Mouse (Mus musculus) stomach, embryonic 16.5 days (tissue): ENCODE measurements around the gene Bbs1. TPM values are rescaled to one million over a fixed set of nuclear protein-coding genes. Genes with fewer than 3 reads are reported as not detected.

Experiments used
- ATAC-seq: fragments of 200-750 bp; cut with Nextera tagmentation; 2 replicates; pipeline ENCODE4 v1.8.0; 2017; ENCODE audit warnings: moderate number of reproducible peaks, moderate TSS enrichment; ENCODE audit not compliant: insufficient read depth, low FRiP score
- H3K27ac ChIP-seq: fragments of 300-500 bp; sonication (generic); 2 replicates; pipeline ENCODE4 v1.5.1; 2014; ENCODE audit warnings: low read length
- H3K27me3 ChIP-seq: fragments of 300-500 bp; sonication (generic); 2 replicates; pipeline ENCODE4 v1.6.1; 2014; ENCODE audit warnings: low read length, control low read depth, mixed read lengths; ENCODE audit not compliant: control insufficient read depth, insufficient read depth
- H3K36me3 ChIP-seq: fragments of 300-500 bp; sonication (generic); 2 replicates; pipeline ENCODE4 v1.6.1; 2014; ENCODE audit warnings: low read length; ENCODE audit not compliant: control insufficient read depth, insufficient read depth
- H3K4me1 ChIP-seq: fragments of 300-500 bp; sonication (generic); 2 replicates; pipeline ENCODE4 v1.6.1; 2014; ENCODE audit warnings: low read length, control low read depth, mixed read lengths; ENCODE audit not compliant: control insufficient read depth, insufficient read depth
- H3K4me2 ChIP-seq: fragments of 300-500 bp; sonication (generic); 2 replicates; pipeline ENCODE4 v1.6.1; 2014; ENCODE audit warnings: low read depth, low read length, mixed read lengths
- H3K4me3 ChIP-seq: fragments of 300-500 bp; sonication (generic); replicated peaks from 2 replicates; pipeline ENCODE4 v1.5.1; 2014; ENCODE audit warnings: mild to moderate bottlenecking, low read length
- H3K9ac ChIP-seq: fragments of 300-500 bp; sonication (generic); 2 replicates; pipeline ENCODE4 v1.6.1; 2014; ENCODE audit warnings: low read length
- H3K9me3 ChIP-seq: fragments of 300-500 bp; sonication (generic); replicated peaks from 2 replicates; pipeline ENCODE4 v1.6.1; 2016; ENCODE audit warnings: low read length, control low read depth; ENCODE audit not compliant: control insufficient read depth
- WGBS: fragments of 180-500 bp; shearing (Covaris S2); extraction: QIAGEN DNeasy Blood & Tissue Kit; methylation state at CpG from one replicate; pipeline ENCODE4 v1.1.7; 2014; 5-methylcytosine and 5-hydroxymethylcytosine counted together
- polyA plus RNA-seq: library from polyadenylated mRNA; unstranded; fragments of >200 nt; fragmentation: Nextera tagmentation; extraction: Ambion mirVana; gene quantifications from 2 replicates; pipeline ENCODE4 v1.2.1, GENCODE M21; 2015

Gene Bbs1
- polyA plus RNA-seq, 1 experiment from 2014 or later, result 3.6 TPM

DNA sequence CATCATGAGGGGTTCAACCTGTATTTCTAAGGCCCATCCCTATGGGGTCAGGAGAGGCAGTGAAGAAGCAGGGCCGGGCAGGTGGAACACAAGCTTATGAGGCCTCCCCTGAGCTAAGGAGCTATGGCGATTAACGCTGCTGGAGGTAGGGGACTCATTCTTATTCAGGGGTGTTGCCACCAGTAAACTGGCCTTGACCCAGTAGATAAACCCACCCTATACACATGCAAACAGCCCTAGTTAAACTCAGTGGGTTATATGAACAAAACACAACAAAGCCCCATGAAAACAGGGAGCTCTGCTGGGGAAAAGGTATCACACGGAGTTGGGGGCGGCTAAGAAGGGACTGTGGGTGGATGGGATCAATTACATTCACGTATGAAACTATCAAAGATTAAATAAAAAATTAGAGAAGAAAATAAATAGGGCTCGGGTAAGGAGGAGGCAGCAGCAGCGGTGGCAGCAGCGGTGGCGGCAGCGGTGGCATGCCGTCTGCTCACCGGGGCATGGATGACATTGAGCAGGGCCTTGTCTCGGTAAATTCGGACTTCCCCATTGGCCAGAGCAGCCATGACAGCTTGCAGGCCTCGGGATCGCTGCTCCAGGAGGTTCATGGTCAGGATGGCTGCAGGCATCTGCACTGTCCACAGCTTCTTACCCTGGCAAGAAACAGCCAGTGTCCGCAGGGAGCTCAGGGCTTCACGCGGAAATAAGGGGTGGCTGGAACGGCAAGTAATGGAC is 9.5 kb downstream of the Bbs1 start:
- H3K27ac ChIP-seq, result no peak overlapping the region
- no peaks in the 10 kb centered on the region for H3K9me3 ChIP-seq
- no peaks in the 10 kb centered on the region for H3K36me3 ChIP-seq
- no peaks in the 10 kb centered on the region for H3K4me1 ChIP-seq
- no peak overlapping the region for H3K4me3 ChIP-seq
- no peaks in the 10 kb centered on the region for H3K27me3 ChIP-seq
- 53% methylated on average over 21 of the region's 21 CpGs for WGBS
- no peak overlapping the region for H3K9ac ChIP-seq
- no peak for ATAC-seq
- no peak overlapping the region for H3K4me2 ChIP-seq

GRCm38 (mm10) chr19:4891798-4892197 is 14.6 kb downstream of the Bbs1 start:
- H3K27me3 ChIP-seq, result no peaks in the 10 kb centered on the region
- H3K9me3 ChIP-seq, result no peaks in the 10 kb centered on the region
- H3K4me2 ChIP-seq, result no peak overlapping the region
- WGBS, result 68% methylated on average over 3 of the region's 3 CpGs
- H3K36me3 ChIP-seq, result no peaks in the 10 kb centered on the region
- no peak overlapping the region for H3K4me3 ChIP-seq
- no peak for ATAC-seq
- no peak overlapping the region for H3K27ac ChIP-seq
- H3K4me1 ChIP-seq, result no peaks in the 10 kb centered on the region
- H3K9ac ChIP-seq, result no peak overlapping the region

DNA sequence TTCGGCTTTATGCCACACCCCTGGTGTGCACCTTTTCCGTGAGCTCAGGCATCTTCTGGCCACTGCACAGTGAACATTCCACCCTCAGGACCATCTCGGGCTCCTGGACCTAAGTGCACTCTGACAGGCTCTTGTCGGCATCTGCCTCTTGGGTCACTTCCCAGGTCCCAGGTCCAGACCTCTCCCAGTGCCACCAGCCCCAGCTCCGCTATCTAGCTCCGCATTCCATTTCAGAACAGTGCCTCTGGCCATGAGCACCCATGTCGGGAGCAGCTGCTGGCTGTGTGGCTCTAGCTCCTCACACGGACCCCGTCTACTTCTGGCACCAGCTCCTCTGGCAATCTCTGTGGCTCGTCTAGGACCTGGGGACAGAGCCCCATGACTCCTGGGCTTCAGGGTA is 16.6 kb downstream of the Bbs1 start:
- Histone ChIP-seq H3K4me2 (no peak overlapping the region), H3K27me3 (no peaks in the 10 kb centered on the region), H3K4me3 (no peak overlapping the region), H3K4me1 (no peaks in the 10 kb centered on the region), H3K9me3 (no peaks in the 10 kb centered on the region), H3K36me3 (no peaks in the 10 kb centered on the region), H3K27ac (no peak overlapping the region), H3K9ac (no peak overlapping the region)
- 85% methylated on average over 10 of the region's 10 CpGs for WGBS
- no peak for ATAC-seq

- ATAC-seq, result no peak
- Histone ChIP-seq H3K27me3 (no peaks in the 10 kb centered on the region), H3K4me3 (no peak overlapping the region), H3K9ac (no peak overlapping the region), H3K27ac (no peak overlapping the region), H3K36me3 (no peaks in the 10 kb centered on the region), H3K4me1 (peaks cover 4% of the 10 kb centered on the region), H3K4me2 (no peak overlapping the region), H3K9me3 (no peaks in the 10 kb centered on the region)
- WGBS, result 79% methylated on average over 4 of the region's 4 CpGs
Observed at GRCm38 (mm10) chr19:4883961-4884360, 22.5 kb downstream of the Bbs1 start.

- no peaks in the 10 kb centered on the region for H3K36me3 ChIP-seq
- H3K9ac ChIP-seq, result peak overlapping the region; percentile 95
- H3K27me3 ChIP-seq, result no peaks in the 10 kb centered on the region
- no peak overlapping the region for H3K27ac ChIP-seq
- peaks cover 4% of the 10 kb centered on the region for H3K4me1 ChIP-seq
- 63% methylated on average over 10 of the region's 10 CpGs for WGBS
- H3K4me2 ChIP-seq, result peak overlapping the region; percentile 93
- no peak for ATAC-seq
- H3K9me3 ChIP-seq, result no peaks in the 10 kb centered on the region
- peak overlapping the region; percentile 98 for H3K4me3 ChIP-seq
Observed at GRCm38 (mm10) chr19:4879324-4879703, 27.1 kb downstream of the Bbs1 start.

GRCm38 (mm10) chr19:4878405-4879323 is 27.8 kb downstream of the Bbs1 start, which contains the start of gene Zdhhc24:
Gene Zdhhc24 (plus strand): TSS chr19:4878668.
- H3K4me2 ChIP-seq, result peak within 1 kb of the TSS; percentile 93
- WGBS, result under 1% methylated on average over 52 of the region's 52 CpGs

DNA sequence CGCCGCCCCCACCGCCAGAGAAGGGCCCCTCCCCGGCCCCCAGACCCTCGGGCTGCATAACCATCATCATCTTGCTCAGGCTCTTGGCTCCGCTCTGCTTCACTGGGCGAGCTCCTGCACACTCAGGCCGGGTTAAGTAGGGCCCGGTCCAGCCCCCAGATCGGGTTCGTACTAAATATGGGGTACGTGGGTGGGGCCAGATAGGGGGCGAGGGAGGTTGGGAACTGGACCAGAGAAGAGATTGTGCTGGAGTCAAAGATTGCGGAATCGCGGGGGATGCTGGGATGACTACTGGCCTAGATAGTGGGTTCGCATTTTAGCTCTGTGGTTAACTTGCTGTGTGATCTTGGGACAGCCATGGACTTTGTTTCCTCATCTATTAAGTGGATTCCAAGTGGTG is 28.6 kb downstream of the Bbs1 start, which contains the start of gene Actn3:
Gene Actn3, minus strand, starts transcription at position 125 of the 400 bp plus-strand sequence.
- H3K27ac ChIP-seq, result peak within 1 kb of the TSS; percentile 56

More at GRCm38 (mm10) chr19:4878405-4879323, 27.8 kb downstream of the Bbs1 start, which contains the start of gene Zdhhc24:
- Histone ChIP-seq H3K27me3 (no peaks in the 10 kb centered on the region), H3K9ac (peak within 1 kb of the TSS; percentile 95), H3K27ac (peak within 1 kb of the TSS; percentile 56), H3K36me3 (no peaks in the 10 kb centered on the region), H3K9me3 (no peaks in the 10 kb centered on the region), H3K4me1 (peaks cover 4% of the 10 kb centered on the region), H3K4me3 (peak within 1 kb of the TSS; percentile 98)
- peak; percentile 97 for ATAC-seq

DNA sequence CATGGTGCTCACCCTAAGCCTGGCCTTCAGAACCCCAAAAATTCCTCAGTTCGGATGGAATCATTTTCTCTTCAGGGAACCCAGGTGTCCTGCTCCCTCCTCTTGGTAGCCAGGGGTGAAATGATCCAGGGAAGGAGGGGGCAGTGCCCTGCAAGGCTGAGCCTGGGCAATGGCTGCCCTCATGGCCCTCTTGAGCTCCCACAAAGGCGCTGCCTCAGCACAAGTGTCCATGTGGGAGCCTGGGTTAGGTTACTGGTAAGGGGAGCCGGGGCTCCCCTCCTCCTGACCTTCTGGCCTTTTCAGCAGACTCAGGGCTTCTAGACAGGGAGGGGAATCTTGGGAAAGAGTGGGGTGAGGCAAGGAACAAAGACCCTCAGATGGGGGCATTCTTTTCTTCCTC is 29.7 kb downstream of the Bbs1 start:
- Histone ChIP-seq H3K36me3 (no peaks in the 10 kb centered on the region), H3K9me3 (no peaks in the 10 kb centered on the region), H3K4me3 (no peak overlapping the region), H3K4me1 (peaks cover 4% of the 10 kb centered on the region), H3K27me3 (no peaks in the 10 kb centered on the region), H3K9ac (no peak overlapping the region), H3K4me2 (no peak overlapping the region), H3K27ac (no peak overlapping the region)
- WGBS, result 70% methylated on average over 3 of the region's 3 CpGs
- no peak for ATAC-seq

More for the DNA sequence above, 28.6 kb downstream of the Bbs1 start, which contains the start of gene Actn3:
- no peaks in the 10 kb centered on the region for H3K36me3 ChIP-seq
- peaks cover 4% of the 10 kb centered on the region for H3K4me1 ChIP-seq
- peak within 1 kb of the TSS; percentile 98 for H3K4me3 ChIP-seq
- H3K9me3 ChIP-seq, result no peaks in the 10 kb centered on the region
- peak within 1 kb of the TSS; percentile 93 for H3K4me2 ChIP-seq
- 4% methylated on average over 17 of the region's 17 CpGs for WGBS
- ATAC-seq, result peak; percentile 47; the same call in 1 of the 2 replicates
- H3K9ac ChIP-seq, result peak within 1 kb of the TSS; percentile 95
- no peaks in the 10 kb centered on the region for H3K27me3 ChIP-seq

DNA sequence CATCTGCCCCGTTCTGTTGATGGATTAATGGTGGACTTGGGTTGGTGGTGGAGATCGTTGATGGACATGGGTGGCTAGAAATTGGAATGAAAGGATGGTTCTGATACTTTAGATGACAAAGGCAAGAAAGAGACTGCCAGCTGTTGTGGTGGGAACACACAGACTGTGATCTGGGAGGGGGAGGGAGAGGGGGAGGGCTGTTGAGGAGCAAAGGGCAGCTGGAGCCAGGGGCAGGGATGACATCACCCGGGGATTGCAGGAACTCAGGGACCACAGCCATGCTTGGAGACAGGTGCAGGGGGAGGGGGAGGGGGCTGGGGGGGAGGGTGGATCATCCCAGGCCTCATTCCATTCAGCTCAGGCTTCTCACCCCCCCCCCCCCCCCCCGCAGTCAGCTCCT is 30.2 kb downstream of the Bbs1 start:
- no peak for ATAC-seq
- H3K27ac ChIP-seq, result no peak overlapping the region
- 55% methylated on average over 4 of the region's 4 CpGs for WGBS
- no peak overlapping the region for H3K4me2 ChIP-seq
- H3K9me3 ChIP-seq, result no peaks in the 10 kb centered on the region
- H3K4me3 ChIP-seq, result no peak overlapping the region
- no peak overlapping the region for H3K9ac ChIP-seq
- peaks cover 4% of the 10 kb centered on the region for H3K4me1 ChIP-seq
- no peaks in the 10 kb centered on the region for H3K27me3 ChIP-seq
- H3K36me3 ChIP-seq, result no peaks in the 10 kb centered on the region
